Mouse (Mus musculus) G1E (cell line): ENCODE data around the gene Samd14. TPM values are rescaled to one million over a fixed set of nuclear protein-coding genes. Genes with fewer than 3 reads are reported as not detected.

Source experiments
- ATAC-seq: 2 replicates; pipeline ENCODE4 v1.8.0; 2016; ENCODE audit warnings: mild to moderate bottlenecking; ENCODE audit not compliant: insufficient number of reproducible peaks, poor library complexity, low FRiP score, severe bottlenecking; ENCODE audit errors: extremely low read depth
- DNase-seq: peaks from one replicate; pipeline ENCODE4 v3.0.0; 2012; ENCODE audit warnings: low spot score
- H3K27me3 ChIP-seq: 2 replicates; pipeline ENCODE4 v1.6.1; 2012; ENCODE audit warnings: mild to moderate bottlenecking, low read length, inconsistent platforms; ENCODE audit not compliant: insufficient read depth
- H3K36me3 ChIP-seq: replicated peaks from 2 replicates; pipeline ENCODE3; 2012; ENCODE audit warnings: mild to moderate bottlenecking, inconsistent platforms
- H3K4me1 ChIP-seq: 2 replicates; pipeline ENCODE4 v1.6.1; 2012; ENCODE audit warnings: low read depth, low read length, inconsistent platforms, mixed read lengths; ENCODE audit not compliant: insufficient read depth
- H3K4me3 ChIP-seq: 2 replicates; pipeline ENCODE4 v1.5.1; 2012; ENCODE audit warnings: low read depth, mild to moderate bottlenecking, inconsistent platforms, low read length, moderate library complexity, mixed read lengths
- H3K9me3 ChIP-seq: replicated peaks from 2 replicates; pipeline ENCODE4 v1.6.1; 2012; ENCODE audit warnings: inconsistent platforms
- CTCF ChIP-seq: IDR thresholded peaks from 2 replicates; pipeline ENCODE4 v1.5.1; 2012; ENCODE audit warnings: low read depth, low read length, inconsistent platforms, mixed read lengths
- GATA1 ChIP-seq: IDR thresholded peaks from 2 replicates; pipeline ENCODE4 v1.6.1; 2012; ENCODE audit warnings: borderline replicate concordance, low read length, inconsistent platforms, mixed read lengths
- GATA2 ChIP-seq: IDR thresholded peaks from 2 replicates; pipeline ENCODE4 v1.6.1; 2012; ENCODE audit warnings: low read depth, low read length, inconsistent platforms, borderline replicate concordance
- POLR2AphosphoS5 ChIP-seq: IDR thresholded peaks from 2 replicates; pipeline ENCODE4 v1.6.1; 2012; ENCODE audit warnings: low read depth, low read length, inconsistent platforms; ENCODE audit not compliant: insufficient replicate concordance
- TAL1 ChIP-seq: conservative IDR thresholded peaks from 2 replicates; pipeline ENCODE4 v1.6.1; 2012; ENCODE audit warnings: low read depth, low read length, inconsistent platforms, mixed read lengths
- polyA plus RNA-seq: library from polyadenylated mRNA; stranded (reverse); fragments of >175 nt; gene quantifications from 2 replicates; pipeline ENCODE4 v1.2.3, GENCODE M21; 2012
- total RNA-seq, 2 experiments: library from RNA; stranded (forward) in 1 of 2; stranded (reverse) in 1 of 2; fragments of 200-1000 nt in 1 of 2; fragments of >200 nt in 1 of 2; fragmentation: Nextera tagmentation in 1 of 2; gene quantifications; 2 replicates each; pipeline ENCODE4 v1.2.3; 2014 to 2017

The Samd14 gene
- total and polyA plus RNA-seq, 3 experiments: 26.1 to 356 (median 84.9) TPM

DNA sequence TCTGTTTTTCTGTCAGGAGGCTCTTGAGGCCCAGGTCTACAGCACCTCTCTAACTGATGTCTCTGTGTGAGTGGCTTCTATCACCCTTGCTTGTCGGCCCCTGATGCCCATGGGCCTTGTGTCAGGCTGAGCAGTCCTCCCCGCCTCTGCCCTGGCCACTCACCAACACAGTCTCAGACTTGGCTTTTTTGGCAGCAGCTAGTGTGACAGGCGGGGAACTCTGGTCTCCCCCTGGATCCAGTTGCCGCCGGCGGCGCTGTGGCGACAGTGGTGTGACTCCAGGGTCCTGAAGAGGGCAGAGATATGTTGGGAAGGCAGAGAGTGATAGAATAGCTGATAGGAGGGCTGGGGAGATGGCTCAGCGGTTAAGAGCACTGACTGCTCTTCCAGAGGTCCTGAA is 43.4 kb downstream of the Samd14 start:
- peaks cover 52% of the 10 kb centered on the region for H3K27me3 ChIP-seq

DNA sequence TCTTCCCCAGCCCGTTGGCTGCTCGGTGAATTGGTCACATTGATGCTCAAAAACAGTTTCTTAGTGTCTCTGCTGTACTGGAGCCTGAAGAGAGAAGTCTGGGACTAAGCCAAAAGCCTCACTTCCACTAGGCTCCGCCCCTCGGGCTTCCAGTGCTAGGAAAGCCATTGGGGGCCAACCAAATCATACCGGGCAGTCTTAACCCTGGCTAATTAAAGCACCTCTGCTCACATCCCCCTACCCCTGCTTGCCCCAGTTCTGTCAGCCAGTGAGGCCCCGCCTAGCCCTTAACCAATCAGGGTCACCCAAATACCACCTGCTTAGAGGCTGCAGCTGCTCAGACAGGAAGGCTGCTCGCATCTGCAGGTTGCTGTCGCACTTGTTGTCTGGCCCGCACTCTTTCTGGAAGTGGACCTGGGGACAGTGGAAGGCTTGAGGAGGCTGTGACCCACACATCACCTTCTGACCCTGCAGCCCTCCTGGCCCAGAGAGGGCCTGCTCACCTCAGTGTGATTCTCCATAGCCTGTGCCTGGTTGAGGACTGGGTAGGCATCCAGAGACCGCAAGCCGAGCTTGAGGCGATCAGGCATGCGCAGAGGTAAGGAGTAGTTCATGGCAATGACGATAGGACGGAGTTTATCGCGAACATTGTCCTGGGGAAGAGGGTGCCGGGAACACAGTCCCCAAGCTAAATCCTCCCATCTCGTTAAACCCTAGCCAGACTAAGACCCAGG is 47.3 kb downstream of the Samd14 start:
- 0 out of 2 replicates have a peak, but pooled peaks cover 2% of the 10 kb centered on the region for H3K4me1 ChIP-seq
- H3K9me3 ChIP-seq: 0 out of 2 replicates have a peak, but pooled peaks cover 2% of the 10 kb centered on the region
- TF ChIP-seq GATA1: no peak
- TF ChIP-seq TAL1: no peak
- TF ChIP-seq POLR2AphosphoS5: no peak
- TF ChIP-seq CTCF: no peak
- TF ChIP-seq GATA2: no peak
- DNase-seq (no peak), ATAC-seq (no peak)
- peaks cover 48% of the 10 kb centered on the region for H3K27me3 ChIP-seq
- H3K36me3 ChIP-seq: no peaks in the 10 kb centered on the region
- H3K4me3 ChIP-seq: no peak overlapping the region

More for the DNA sequence above, 43.4 kb downstream of the Samd14 start:
- Histone ChIP-seq H3K9me3 (no peaks in the 10 kb centered on the region), H3K36me3 (no peaks in the 10 kb centered on the region), H3K4me3 (no peak overlapping the region), H3K4me1 (0 out of 2 replicates have a peak, but pooled peaks cover 2% of the 10 kb centered on the region)
- ATAC-seq (no peak), DNase-seq (no peak)
- TF ChIP-seq TAL1 (no peak), CTCF (no peak), GATA1 (no peak), POLR2AphosphoS5 (no peak), GATA2 (no peak)

DNA sequence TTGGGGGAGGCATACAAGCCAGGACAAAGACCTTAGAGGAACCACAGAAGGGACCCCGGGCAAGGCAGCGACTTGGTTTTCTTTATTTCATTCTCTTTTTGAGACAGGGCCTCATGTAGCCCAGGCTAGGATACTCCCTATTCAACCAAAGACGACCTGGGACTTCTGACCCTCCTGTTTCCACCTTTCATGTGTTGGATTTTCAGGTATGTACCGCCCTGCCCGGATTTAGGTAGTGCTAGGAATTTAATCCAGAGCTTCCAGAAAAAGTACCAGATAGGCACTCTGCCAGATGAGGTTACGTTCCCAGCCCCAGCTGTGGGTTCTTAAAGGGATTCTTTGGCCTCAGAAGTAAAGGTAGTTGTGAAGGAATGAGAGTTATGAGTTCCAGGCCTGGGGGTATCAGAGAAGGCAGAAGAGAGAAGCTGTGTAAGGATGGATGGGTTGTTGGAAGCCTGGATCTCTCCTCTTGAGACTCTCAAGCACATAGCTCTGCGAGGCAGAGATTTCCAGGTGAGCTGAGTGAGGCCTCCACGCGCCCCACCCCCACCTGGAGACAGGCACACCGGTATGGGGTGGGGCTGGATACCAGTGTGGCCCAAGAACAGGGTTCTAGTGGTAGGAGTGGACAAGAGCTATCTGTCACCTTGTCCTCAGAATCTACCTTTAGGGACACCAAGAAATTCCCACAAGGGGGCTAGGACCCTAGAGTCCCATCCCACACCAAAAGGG is 59.7 kb downstream of the Samd14 start:
- peaks cover 37% of the 10 kb centered on the region for H3K27me3 ChIP-seq
- H3K4me1 ChIP-seq: no peaks in the 10 kb centered on the region
- H3K36me3 ChIP-seq: no peaks in the 10 kb centered on the region
- TF ChIP-seq POLR2AphosphoS5 (no peak), TAL1 (no peak), CTCF (no peak), GATA2 (no peak), GATA1 (no peak)
- ATAC-seq (no peak), DNase-seq (no peak)
- H3K4me3 ChIP-seq: no peak overlapping the region
- H3K9me3 ChIP-seq: no peaks in the 10 kb centered on the region

DNA sequence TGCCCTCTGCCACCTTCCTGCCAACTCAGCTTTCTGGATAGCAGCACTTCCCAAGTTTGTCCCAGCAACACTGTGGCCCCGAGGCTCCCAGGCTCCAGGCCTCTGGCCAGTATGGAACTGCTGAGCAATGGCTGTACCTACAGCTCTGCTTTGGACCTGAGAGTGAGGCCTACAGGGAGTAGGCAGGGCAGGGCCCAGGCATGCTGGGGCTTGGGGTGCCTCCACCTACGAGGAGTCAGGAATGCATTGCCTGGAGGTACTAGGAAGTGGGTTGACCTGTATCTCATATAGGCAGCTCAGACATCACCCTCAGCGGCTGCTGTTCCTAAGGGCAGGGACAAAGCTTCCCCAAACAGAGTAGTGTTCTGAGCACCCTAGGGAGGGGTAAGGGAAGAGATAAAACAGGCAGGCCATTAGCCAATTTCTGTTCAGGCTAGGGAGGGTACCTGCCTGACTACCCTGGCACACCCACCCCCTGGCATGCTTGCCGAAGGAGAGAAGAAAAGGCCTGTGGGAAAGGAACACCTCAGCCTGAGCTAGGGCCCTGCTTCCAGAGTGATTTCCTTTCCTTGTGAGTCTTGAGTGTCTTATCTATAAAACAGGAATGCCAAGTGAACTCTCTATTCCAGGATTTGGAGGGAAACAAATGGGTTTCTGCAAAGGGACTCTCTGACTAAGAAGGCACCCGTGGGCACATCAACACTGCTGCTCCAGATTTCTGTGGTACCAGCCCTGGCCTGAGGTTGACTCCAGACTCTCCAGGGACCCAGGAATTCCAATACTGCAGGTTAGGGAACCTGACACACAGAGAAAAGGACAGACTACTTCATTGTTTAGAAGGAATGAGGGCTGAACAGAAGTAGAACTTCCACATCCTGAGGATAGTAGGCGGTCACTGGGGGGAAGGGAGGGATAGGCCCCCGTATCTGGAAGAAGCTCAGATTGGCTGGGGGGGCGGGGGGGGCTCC is 60.7 kb downstream of the Samd14 start:
- H3K4me3 ChIP-seq: no peak overlapping the region
- H3K9me3 ChIP-seq: no peaks in the 10 kb centered on the region
- TF ChIP-seq POLR2AphosphoS5 (no peak), GATA1 (no peak), GATA2 (no peak), TAL1 (no peak), CTCF (no peak)
- DNase-seq (no peak), ATAC-seq (no peak)
- H3K27me3 ChIP-seq: peaks cover 46% of the 10 kb centered on the region
- no peaks in the 10 kb centered on the region for H3K4me1 ChIP-seq
- H3K36me3 ChIP-seq: no peaks in the 10 kb centered on the region

DNA sequence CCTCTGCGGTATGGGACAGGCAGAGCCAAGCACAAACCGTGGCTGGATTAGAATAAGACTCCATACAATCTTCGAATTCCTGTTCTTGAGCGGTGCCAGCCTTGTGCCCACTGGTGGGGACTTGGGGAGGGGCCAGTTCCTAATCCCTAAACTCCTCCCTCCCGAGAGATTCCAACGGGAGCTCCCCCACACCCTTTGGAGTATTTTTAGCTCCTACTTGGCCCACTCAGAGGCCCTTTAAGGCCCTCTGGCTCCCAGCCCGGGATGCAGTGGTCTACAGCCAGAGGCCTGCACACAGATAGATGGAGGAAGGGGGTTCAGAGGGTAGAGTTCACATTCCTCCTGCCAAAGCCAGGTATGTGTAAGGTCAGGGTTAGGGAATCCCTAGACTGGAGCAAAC is 61.6 kb downstream of the Samd14 start:
- no peaks in the 10 kb centered on the region for H3K4me1 ChIP-seq
- DNase-seq (no peak), ATAC-seq (no peak)
- no peaks in the 10 kb centered on the region for H3K36me3 ChIP-seq
- no peak for TF ChIP-seq CTCF
- no peak for TF ChIP-seq GATA1
- no peak for TF ChIP-seq POLR2AphosphoS5
- no peak overlapping the region for H3K4me3 ChIP-seq
- peaks cover 46% of the 10 kb centered on the region for H3K27me3 ChIP-seq
- peaks cover 4% of the 10 kb centered on the region for H3K9me3 ChIP-seq

DNA sequence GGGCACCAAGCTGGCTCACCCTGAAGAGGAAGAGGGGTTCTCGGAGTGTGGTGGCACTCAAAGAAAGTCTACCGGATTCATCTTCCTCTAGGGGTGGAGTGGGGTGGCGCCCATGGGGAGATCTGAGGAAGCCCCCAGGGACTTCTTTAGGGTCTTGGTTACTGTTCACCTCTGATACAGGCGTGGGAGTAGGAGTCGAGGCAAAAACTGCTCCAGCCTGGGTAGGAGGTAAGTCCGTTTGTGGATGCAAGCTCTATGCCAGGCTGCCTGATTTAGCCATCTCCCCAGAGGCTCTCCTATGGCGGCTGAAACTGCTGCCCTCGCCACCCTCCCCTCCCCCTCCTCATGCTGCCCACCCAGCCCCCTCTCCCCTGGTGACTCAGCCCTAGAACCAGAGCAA is 62.5 kb downstream of the Samd14 start:
- Histone ChIP-seq H3K36me3 (no peaks in the 10 kb centered on the region), H3K4me1 (no peaks in the 10 kb centered on the region), H3K9me3 (peaks cover 10% of the 10 kb centered on the region), H3K4me3 (no peak overlapping the region), H3K27me3 (peaks cover 53% of the 10 kb centered on the region)
- ATAC-seq (no peak), DNase-seq (no peak)
- TF ChIP-seq GATA2 (no peak), GATA1 (no peak)
